Mouse (Mus musculus): Measurements from ENCODE around the gene Tsnaxip1. TPM values are rescaled to one million over a fixed set of nuclear protein-coding genes. Genes with fewer than 3 reads are reported as not detected.

The Tsnaxip1 gene
- polyA plus RNA-seq (2017; shearing (Covaris generic)) = 0.13 TPM

GRCm38 (mm10) chr8:105826861-105827848 lies at the start of gene Tsnaxip1, which contains the start of gene Ranbp10:
Tsnaxip1 (plus strand) TSS chr8:105827731.
Ranbp10 (minus strand) TSS chr8:105827350.

GRCm38 (mm10) chr8:105853178-105853577 lies 25.6 kb downstream of the Tsnaxip1 start, which contains the start of gene Cenpt:
Cenpt (minus strand) TSS chr8:105853278.

DNA sequence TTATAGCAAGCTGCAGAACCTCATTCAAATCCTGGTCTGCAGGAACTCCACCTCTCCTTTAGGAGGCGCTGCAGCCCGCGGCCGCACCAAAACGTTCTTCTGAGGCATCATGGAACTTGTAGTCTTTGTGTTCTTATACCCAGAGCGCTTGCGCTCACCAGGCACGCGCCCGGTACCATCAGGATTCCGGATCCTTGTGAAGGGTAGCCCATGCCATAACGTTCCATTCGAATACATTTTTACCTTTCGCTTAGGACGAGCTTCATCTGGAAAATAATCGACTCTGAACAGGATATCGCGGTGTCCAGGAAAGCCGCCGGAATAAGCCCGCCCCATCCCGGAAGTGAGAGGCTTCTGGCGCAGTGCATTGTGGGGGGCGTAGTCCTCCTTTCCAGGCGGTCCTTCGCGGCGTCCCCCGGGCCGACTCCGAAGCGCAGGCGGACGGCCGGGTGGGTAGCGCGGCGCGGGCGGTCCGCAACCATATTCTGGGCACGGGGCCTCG lies 27.2 kb downstream of the Tsnaxip1 start, which contains the start of gene Thap11:
Gene Thap11, plus strand, starts transcription at position 418 of the 502 bp plus-strand sequence.

DNA sequence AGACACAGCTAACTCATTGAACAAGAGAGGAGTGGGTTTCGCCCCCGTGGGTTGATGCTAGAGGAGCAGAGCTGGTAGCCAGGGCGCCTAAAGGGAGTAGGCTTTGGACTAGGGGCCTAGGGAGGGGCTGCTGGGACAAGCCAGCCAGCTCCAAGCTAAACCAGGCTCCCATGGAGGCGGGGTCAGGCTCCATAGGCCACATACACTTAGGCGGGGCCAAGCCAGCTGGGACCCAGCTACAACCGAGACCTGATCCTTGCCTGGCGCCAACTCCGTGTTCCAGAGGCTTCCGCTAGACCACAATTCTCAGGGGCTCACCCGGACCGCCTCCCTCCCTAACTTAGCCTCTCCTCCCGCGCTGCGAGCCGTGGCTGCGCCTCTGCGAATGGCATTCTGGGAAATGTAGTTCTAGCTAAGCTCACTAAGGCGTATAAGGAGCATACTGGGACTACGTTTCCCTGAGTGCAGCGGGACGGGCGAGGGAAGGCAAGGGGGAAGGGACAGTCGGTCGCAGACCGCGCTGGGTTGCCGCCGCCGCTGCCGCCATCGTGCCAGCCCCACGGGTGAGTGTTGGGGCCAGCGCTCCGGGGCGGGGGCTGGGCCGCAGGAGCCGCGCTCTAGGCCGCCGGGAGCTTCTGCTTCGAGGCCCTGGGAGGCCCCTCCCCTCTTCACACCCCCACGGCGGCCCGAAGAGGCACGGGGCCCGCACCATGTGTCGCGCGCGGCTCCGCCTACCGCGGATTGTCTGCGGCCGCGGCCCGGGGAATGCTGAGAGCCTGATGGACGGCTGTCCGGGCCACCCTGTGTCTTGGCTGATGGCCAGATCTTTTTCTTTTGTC lies 32.8 kb downstream of the Tsnaxip1 start, which contains the start of gene Nutf2:
Gene Nutf2, plus strand, starts transcription at position 438 of the 839 bp plus-strand sequence.

DNA sequence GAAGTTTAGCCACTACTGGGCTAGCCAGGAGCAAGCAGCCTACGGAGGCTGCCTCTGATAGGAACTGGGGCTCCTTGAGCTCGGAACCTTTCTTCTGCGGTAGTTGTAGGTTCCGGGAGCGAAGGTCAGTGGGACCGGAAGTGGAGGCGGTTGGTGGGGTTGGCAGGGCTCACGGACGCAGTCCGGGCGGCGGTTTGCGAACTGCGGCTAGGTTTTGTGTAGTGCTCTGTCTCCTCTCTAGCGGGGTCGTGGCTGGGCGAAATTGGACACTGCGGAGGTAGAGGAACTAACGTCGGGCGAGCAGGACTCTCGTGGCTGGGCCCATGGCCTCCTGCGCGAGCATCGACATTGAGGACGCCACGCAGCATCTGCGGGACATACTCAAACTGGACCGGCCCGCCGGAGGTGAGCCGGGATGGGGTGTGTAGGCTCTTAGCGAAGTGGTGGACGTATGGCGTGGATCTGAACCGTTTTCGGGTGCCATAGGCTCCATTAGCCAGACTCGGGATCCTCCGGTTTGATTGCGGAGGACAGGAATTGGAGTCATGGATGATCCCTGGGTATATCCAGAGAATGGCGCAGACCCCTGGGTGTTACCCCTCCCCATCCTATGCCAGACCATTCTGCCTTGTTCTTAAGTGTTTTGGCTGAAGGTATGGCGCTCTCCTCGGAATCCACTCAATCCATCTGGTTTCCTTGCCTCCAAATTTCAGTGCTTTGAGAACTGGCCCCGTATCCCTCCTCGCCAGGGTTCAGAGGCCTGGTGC lies 53.4 kb downstream of the Tsnaxip1 start, which contains the start of gene Edc4:
Gene Edc4, plus strand, starts transcription at position 128 of the 767 bp plus-strand sequence.

DNA sequence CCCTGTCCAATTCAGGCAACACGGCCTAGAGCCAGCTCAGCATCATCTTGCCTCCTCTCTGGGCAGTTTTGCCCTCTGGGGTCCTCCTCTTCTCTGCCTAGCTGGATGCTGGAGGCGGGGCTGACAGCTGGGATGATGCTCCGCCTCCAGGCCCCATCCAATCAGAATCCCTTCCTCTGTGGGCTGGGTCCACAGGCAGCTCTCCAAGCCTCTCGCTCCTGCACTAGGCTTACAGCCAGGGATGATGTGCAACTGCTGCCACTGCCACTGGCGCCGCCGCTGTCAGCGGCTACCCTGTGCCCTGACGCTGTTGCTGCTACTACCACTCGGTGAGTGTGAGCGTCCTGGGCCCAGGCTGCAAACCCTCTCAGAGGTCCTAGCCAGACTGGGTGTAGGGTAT lies 65.8 kb downstream of the Tsnaxip1 start, which contains the start of gene Nrn1l:
Gene Nrn1l, plus strand, starts transcription at position 229 of the 400 bp plus-strand sequence.

Other genes with a start within 250 kb of the Tsnaxip1 start
- gene Ripor1, start 222.5 kb upstream of the Tsnaxip1 start, polyA plus RNA-seq (2017; shearing (Covaris generic)) = 15.5 TPM
- 38.0 TPM for gene Ctcf, start 191.2 kb upstream of the Tsnaxip1 start, polyA plus RNA-seq (2017; shearing (Covaris generic))
- 3.3 TPM for gene Agrp, start 190.3 kb upstream of the Tsnaxip1 start, polyA plus RNA-seq (2017; shearing (Covaris generic))
- gene Carmil2, start 141.5 kb upstream of the Tsnaxip1 start, polyA plus RNA-seq (2017; shearing (Covaris generic)) = 18.9 TPM
- gene Acd, start 126.6 kb upstream of the Tsnaxip1 start, polyA plus RNA-seq (2017; shearing (Covaris generic)) = 72.4 TPM
- gene Pard6a, start 126.6 kb upstream of the Tsnaxip1 start, polyA plus RNA-seq (2017; shearing (Covaris generic)) = 10.7 TPM
- not detected for gene 4933405L10Rik, start 120.1 kb upstream of the Tsnaxip1 start, polyA plus RNA-seq (2017; shearing (Covaris generic))
- gene Enkd1, start 119.5 kb upstream of the Tsnaxip1 start, polyA plus RNA-seq (2017; shearing (Covaris generic)) = 3.5 TPM
- gene Gfod2, start 69.1 kb upstream of the Tsnaxip1 start, polyA plus RNA-seq (2017; shearing (Covaris generic)) = 4.7 TPM
- gene Ranbp10, start 381 bp upstream of the Tsnaxip1 start, polyA plus RNA-seq (2017; shearing (Covaris generic)) = 31.2 TPM
- 17.1 TPM for gene Cenpt, start 25.5 kb downstream of the Tsnaxip1 start, polyA plus RNA-seq (2017; shearing (Covaris generic))
- gene Thap11, start 27.4 kb downstream of the Tsnaxip1 start, polyA plus RNA-seq (2017; shearing (Covaris generic)) = 11.7 TPM
- 7.7 TPM for gene Nutf2, start 32.8 kb downstream of the Tsnaxip1 start, polyA plus RNA-seq (2017; shearing (Covaris generic))
- gene Edc4, start 53.1 kb downstream of the Tsnaxip1 start, polyA plus RNA-seq (2017; shearing (Covaris generic)) = 98.0 TPM
- 2.5 TPM for gene Nrn1l, start 65.8 kb downstream of the Tsnaxip1 start, polyA plus RNA-seq (2017; shearing (Covaris generic))
- gene Pskh1, start 72.7 kb downstream of the Tsnaxip1 start, polyA plus RNA-seq (2017; shearing (Covaris generic)) = 29.3 TPM
- 3.4 TPM for gene Ctrl, start 106.1 kb downstream of the Tsnaxip1 start, polyA plus RNA-seq (2017; shearing (Covaris generic))
- gene Psmb10, start 110.7 kb downstream of the Tsnaxip1 start, polyA plus RNA-seq (2017; shearing (Covaris generic)) = 546 TPM
- gene Lcat, start 115.7 kb downstream of the Tsnaxip1 start, polyA plus RNA-seq (2017; shearing (Covaris generic)) = 0.82 TPM
- gene Slc12a4, start 138.4 kb downstream of the Tsnaxip1 start, polyA plus RNA-seq (2017; shearing (Covaris generic)) = 13.3 TPM
- not detected for gene Dpep3, start 151.7 kb downstream of the Tsnaxip1 start, polyA plus RNA-seq (2017; shearing (Covaris generic))
- gene Dus2, start 163.6 kb downstream of the Tsnaxip1 start, polyA plus RNA-seq (2017; shearing (Covaris generic)) = 34.1 TPM
- not detected for gene Dpep2nb, start 178.2 kb downstream of the Tsnaxip1 start, polyA plus RNA-seq (2017; shearing (Covaris generic))
- gene Ddx28, start 184.2 kb downstream of the Tsnaxip1 start, polyA plus RNA-seq (2017; shearing (Covaris generic)) = 9.8 TPM
- gene Nfatc3, start 231.1 kb downstream of the Tsnaxip1 start, polyA plus RNA-seq (2017; shearing (Covaris generic)) = 51.8 TPM

All from activated CD4-positive, CD25-positive, alpha-beta regulatory T cell, adult 9 weeks (primary cell).